Comparison of ENCODE assay signal across 8 mouse cellular contexts in the genomic region with DNA sequence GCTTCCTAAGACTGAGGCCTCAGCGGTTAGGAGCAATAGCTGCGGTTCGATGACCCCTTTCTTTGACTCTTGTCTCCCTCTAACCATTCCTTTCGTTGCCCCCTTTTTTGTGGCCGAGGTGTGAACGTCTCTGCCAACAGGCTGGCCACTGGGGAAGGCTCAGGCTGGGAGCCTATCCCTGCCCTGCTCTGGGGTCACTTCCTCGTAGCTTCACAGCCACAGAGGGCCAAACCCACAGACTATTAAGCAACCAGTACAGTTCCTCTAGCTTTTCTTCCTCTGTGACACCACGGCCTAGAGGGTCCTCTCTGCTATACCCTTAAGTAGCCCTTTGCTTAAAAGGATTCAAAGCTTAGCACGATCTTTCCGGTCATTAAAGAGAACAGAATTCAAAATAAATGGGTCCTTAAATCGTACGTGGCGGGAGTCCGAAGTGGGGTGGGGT. TPM values are rescaled to one million over a fixed set of nuclear protein-coding genes. Genes with fewer than 3 reads are reported as not detected.
A peak's percentile ranks its signal among the peaks of the same experiment; 100 is the strongest.
DNase-seq lines count a peak whose midpoint lies in the region; ATAC-seq and TF ChIP-seq lines count a peak whose summit lies in the region.

No protein-coding gene starts in this region.

- ATAC-seq in heart, embryonic 14.5 days (ENCODE audit: insufficient number of reproducible peaks, insufficient read depth, low FRiP score, low read depth), result peak; percentile 11; the same call in 1 of the 2 replicates
- peak; percentile 35 for ATAC-seq in midbrain, postnatal 0 days (ENCODE audit: low FRiP score)

- peak overlapping the region; percentile 60 for H3K27ac ChIP-seq in brown adipose tissue, adult 24 weeks (replicated peaks; ENCODE audit: low read depth, low read length)
- peak overlapping the region; percentile 69 to 95 for H3K27ac ChIP-seq in heart, embryonic 14.5 days (replicated peaks in 1 of 2; ENCODE audit: control insufficient read depth in 1 of 2, insufficient read depth in 1 of 2, low read depth in 2 of 2, low read length in 2 of 2)
- peak overlapping the region; percentile 52 for H3K27ac ChIP-seq in liver, adult 2 months (replicated peaks; ENCODE audit: insufficient read depth, low read depth, low read length)
- peak overlapping the region; percentile 55; the same call in 1 of the 2 replicates for H3K27ac ChIP-seq in midbrain, postnatal 0 days (ENCODE audit: low read depth, low read length)

- DNase-seq in kidney, adult 18-20 months, result peak; percentile 30
- DNase-seq in kidney, postnatal 10 days, result no peak
- peak; percentile 46 for DNase-seq in liver, adult 2 months (ENCODE audit: extremely low read depth, low read depth, low spot score)
- DNase-seq in midbrain, postnatal 0 days (ENCODE audit: low spot score), result no peak
- DNase-seq in urinary bladder, postnatal 36 days (ENCODE audit: low spot score in 2 of 2), result no peak
- no peak for DNase-seq in ovary, postnatal 14 days (ENCODE audit: low spot score)

- 0 out of 2 replicates have a peak, but pooled peaks cover 4% of the 10 kb centered on the region for H3K36me3 ChIP-seq in heart, embryonic 14.5 days (ENCODE audit: control insufficient read depth, insufficient read depth, low read length)
- H3K36me3 ChIP-seq in liver, adult 2 months (ENCODE audit: control insufficient read depth, insufficient read depth, low read length), result no peaks in the 10 kb centered on the region
- no peaks in the 10 kb centered on the region for H3K36me3 ChIP-seq in midbrain, postnatal 0 days (ENCODE audit: insufficient read depth, low read length)

- H3K4me2 ChIP-seq in heart, embryonic 14.5 days (ENCODE audit: low read length), result peak overlapping the region; percentile 90
- H3K4me2 ChIP-seq in midbrain, postnatal 0 days (ENCODE audit: low read depth, low read length, poor library complexity, severe bottlenecking), result peak overlapping the region; percentile 83

- no peak for TF ChIP-seq POLR2A in liver, adult 2 months (IDR thresholded peaks at IDR 0.05; ENCODE audit: extremely low read depth, insufficient read depth, low read length)

- peaks cover 7% of the 10 kb centered on the region; the same call in 1 of the 2 replicates for H3K79me2 ChIP-seq in liver, adult 2 months (ENCODE audit: control insufficient read depth, insufficient read depth, low read length)

- no peaks in the 10 kb centered on the region for H3K9me3 ChIP-seq in heart, embryonic 14.5 days (ENCODE audit: control insufficient read depth, low read length)
- no peaks in the 10 kb centered on the region for H3K9me3 ChIP-seq in midbrain, postnatal 0 days (ENCODE audit: low read length)

- 13% methylated on average over 14 of the region's 14 CpGs for WGBS in heart, embryonic 14.5 days
- 28% methylated on average over 14 of the region's 14 CpGs for WGBS in liver, adult 2 months
- WGBS in midbrain, postnatal 0 days, result 21% methylated on average over 14 of the region's 14 CpGs

- H3K4me1 ChIP-seq in brown adipose tissue, adult 24 weeks (ENCODE audit: control insufficient read depth, insufficient read depth, insufficient read length, low read length), result peaks cover 16% of the 10 kb centered on the region
- H3K4me1 ChIP-seq in heart, embryonic 14.5 days (ENCODE audit: control insufficient read depth in 2 of 2, insufficient read depth in 2 of 2, low read length in 2 of 2), result peaks cover 29 to 50% of the 10 kb centered on the region in 2 experiments
- peaks cover 11% of the 10 kb centered on the region for H3K4me1 ChIP-seq in liver, adult 2 months (ENCODE audit: control insufficient read depth, insufficient read depth, low read length)
- peaks cover 6% of the 10 kb centered on the region; the same call in 1 of the 2 replicates for H3K4me1 ChIP-seq in midbrain, postnatal 0 days (ENCODE audit: insufficient read depth, low read length)

- H3K27me3 ChIP-seq in heart, embryonic 14.5 days (ENCODE audit: control insufficient read depth, insufficient read depth, low read length), result no peaks in the 10 kb centered on the region
- no peaks in the 10 kb centered on the region for H3K27me3 ChIP-seq in liver, adult 2 months (ENCODE audit: control insufficient read depth, insufficient read depth, low read length)
- H3K27me3 ChIP-seq in midbrain, postnatal 0 days (ENCODE audit: insufficient read depth, low read length), result no peaks in the 10 kb centered on the region

- H3K9ac ChIP-seq in heart, embryonic 14.5 days (ENCODE audit: low read length), result peak overlapping the region; percentile 99
- H3K9ac ChIP-seq in liver, adult 2 months (ENCODE audit: low read depth, low read length), result peak overlapping the region; percentile 53
- peak overlapping the region; percentile 96 for H3K9ac ChIP-seq in midbrain, postnatal 0 days (replicated peaks; ENCODE audit: low read length, poor library complexity, severe bottlenecking)

- no peak for TF ChIP-seq CTCF in liver, adult 2 months (IDR thresholded peaks at IDR 0.05; ENCODE audit: low read depth, low read length)
- no peak for TF ChIP-seq CTCF in midbrain, postnatal 0 days (IDR thresholded peaks at IDR 0.05)

- H3K4me3 ChIP-seq in brown adipose tissue, adult 24 weeks (ENCODE audit: insufficient read depth, low read depth, low read length), result peak overlapping the region; percentile 57
- peak overlapping the region; percentile 87 to 100 for H3K4me3 ChIP-seq in heart, embryonic 14.5 days (ENCODE audit: control insufficient read depth in 1 of 2, insufficient read depth in 1 of 2, low read depth in 1 of 2, low read length in 2 of 2)
- peak overlapping the region; percentile 61 for H3K4me3 ChIP-seq in liver, adult 2 months (ENCODE audit: insufficient read depth, low read depth, low read length)
- peak overlapping the region; percentile 80 for H3K4me3 ChIP-seq in midbrain, postnatal 0 days (ENCODE audit: low read depth, low read length)

RNA-seq across cellular contexts. Expression of a gene that starts 0.5 kb away (rescaled TPM):
- 15.4 and 22.0 TPM in 2 replicates for polyA plus RNA-seq in brown adipose tissue, adult 24 weeks (2012; ENCODE audit: insufficient read depth, insufficient read length, missing spikeins)
- 140 and 146 TPM in 2 replicates for polyA plus RNA-seq in heart, embryonic 14.5 days (2014; fragmentation: Nextera tagmentation; extraction: Ambion mirVana)
- total RNA-seq in liver, adult 2 months (2014; rRNA removed), result 8.2 and 10.4 TPM in 2 replicates
- 7.3 TPM in 2 replicates for polyA plus RNA-seq in liver, adult 2 months (2012; rRNA removed)
- total RNA-seq in midbrain, postnatal 0 days (2014; rRNA removed), result 59.3 and 75.1 TPM in 2 replicates
- 140 and 141 TPM in 2 replicates for polyA plus RNA-seq in midbrain, postnatal 0 days (2015; fragmentation: Nextera tagmentation; extraction: Ambion mirVana)

RNA-seq across cellular contexts. Expression of a gene that starts 51.2 kb away (rescaled TPM):
- polyA plus RNA-seq in brown adipose tissue, adult 24 weeks (2012; ENCODE audit: insufficient read depth, insufficient read length, missing spikeins), result 71.4 and 79.6 TPM in 2 replicates
- polyA plus RNA-seq in heart, embryonic 14.5 days (2014; fragmentation: Nextera tagmentation; extraction: Ambion mirVana), result 60.5 and 67.5 TPM in 2 replicates
- total RNA-seq in liver, adult 2 months (2014; rRNA removed), result 3.0 and 3.4 TPM in 2 replicates
- 4.9 and 6.2 TPM in 2 replicates for polyA plus RNA-seq in liver, adult 2 months (2012; rRNA removed)
- total RNA-seq in midbrain, postnatal 0 days (2014; rRNA removed), result 78.2 and 83.9 TPM in 2 replicates
- 103 and 107 TPM in 2 replicates for polyA plus RNA-seq in midbrain, postnatal 0 days (2015; fragmentation: Nextera tagmentation; extraction: Ambion mirVana)

Comparison
In these comparisons a context has a peak if more than half of its experiments do, and no peak if none do; other contexts are left out.
1. DNase-seq: peak in kidney, adult 18-20 months (single experiment) and liver, adult 2 months (single experiment); none in kidney, postnatal 10 days (single experiment), midbrain, postnatal 0 days (single experiment), urinary bladder, postnatal 36 days (0 of 2) and ovary, postnatal 14 days (single experiment).
2. Peak in every context shown above with its lines, with median percentiles within 50 percentile points of each other: H3K27ac ChIP-seq, H3K4me3 ChIP-seq and H3K9ac ChIP-seq.